In the genomic region with DNA sequence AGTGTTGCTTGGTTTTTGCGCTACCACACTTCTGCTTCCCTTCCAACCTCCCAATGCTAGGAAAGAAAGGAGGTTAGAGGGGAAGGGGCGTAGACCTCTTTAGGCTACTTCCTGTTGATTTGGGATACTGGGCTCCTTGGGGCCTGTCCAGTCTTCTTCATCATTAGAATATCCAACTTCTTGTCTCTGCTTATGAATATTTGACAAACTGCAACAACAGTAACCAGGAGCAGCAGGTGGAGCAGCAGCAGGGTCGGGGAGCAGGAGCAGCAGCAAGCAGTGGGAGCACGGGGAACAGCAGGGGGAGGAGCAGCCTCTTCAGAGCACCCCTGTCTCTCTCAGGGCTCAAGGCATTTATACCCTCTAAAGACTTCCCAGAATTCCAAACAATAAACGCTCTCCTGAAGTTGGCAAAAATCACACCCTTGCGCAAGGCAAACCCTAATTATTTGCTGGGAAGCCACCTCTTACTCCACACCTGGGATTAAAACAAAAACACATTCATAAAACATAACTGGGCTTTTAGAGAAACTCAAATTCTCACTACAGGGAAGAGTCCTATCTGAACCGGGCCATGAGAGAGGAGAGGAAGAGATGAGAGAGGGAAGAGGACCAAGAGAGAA, we compare ENCODE assay signal across 8 mouse cellular contexts. TPM values are rescaled to one million over a fixed set of nuclear protein-coding genes. Genes with fewer than 3 reads are reported as not detected.
A peak's percentile ranks its signal among the peaks of the same experiment; 100 is the strongest.
DNase-seq lines count a peak whose midpoint lies in the region; ATAC-seq lines count a peak whose summit lies in the region.
"Had no signal": no experiment of that assay in that cellular context is flagged by ENCODE, and none has a peak within 500 bp of the region (broad histone marks: within the 10 kb centered on the region; RNA-seq: fewer than 3 reads in every experiment).

No protein-coding gene starts in this region.

- no peaks in the 10 kb centered on the region for H3K27me3 ChIP-seq in megakaryocyte, embryonic 14.5 days (replicated peaks)
- H3K27me3 ChIP-seq in limb, embryonic 12.5 days = no peaks in the 10 kb centered on the region
- no peaks in the 10 kb centered on the region for H3K27me3 ChIP-seq in stomach, embryonic 16.5 days (ENCODE audit: control insufficient read depth, insufficient read depth, low read length)

- H3K9me3 ChIP-seq in megakaryocyte, embryonic 14.5 days = no peaks in the 10 kb centered on the region
- no peaks in the 10 kb centered on the region for H3K9me3 ChIP-seq in limb, embryonic 12.5 days
- no peaks in the 10 kb centered on the region for H3K9me3 ChIP-seq in stomach, embryonic 16.5 days (replicated peaks; ENCODE audit: control insufficient read depth, low read length)

- H3K4me1 ChIP-seq in megakaryocyte, embryonic 14.5 days = peaks cover 55% of the 10 kb centered on the region
- peaks cover 24% of the 10 kb centered on the region for H3K4me1 ChIP-seq in limb, embryonic 12.5 days (replicated peaks)
- H3K4me1 ChIP-seq in stomach, embryonic 16.5 days (ENCODE audit: control insufficient read depth, insufficient read depth, low read length) = peaks cover 26% of the 10 kb centered on the region

- H3K4me2 ChIP-seq in limb, embryonic 12.5 days = peak overlapping the region; percentile 86
- H3K4me2 ChIP-seq in stomach, embryonic 16.5 days (ENCODE audit: low read depth, low read length) = peak overlapping the region; percentile 92

- peak; percentile 74 for DNase-seq in fat pad, adult 2 months (ENCODE audit: extremely low read depth, low read depth, low spot score)
- DNase-seq in spleen, postnatal 36 days (ENCODE audit: low spot score in 2 of 2) = no peak
- DNase-seq: cerebellum, adult 2 months had no signal

- H3K27ac ChIP-seq in limb, embryonic 12.5 days = peak overlapping the region; percentile 94
- H3K27ac ChIP-seq in stomach, embryonic 16.5 days (ENCODE audit: low read length) = peak overlapping the region; percentile 98

- ATAC-seq in megakaryocyte, adult 5-6 weeks (ENCODE audit: poor library complexity, severe bottlenecking) = no peak
- no peak for ATAC-seq in limb, embryonic 12.5 days (ENCODE audit: insufficient number of reproducible peaks, insufficient read depth, low FRiP score, low TSS enrichment, low read depth)
- no peak for ATAC-seq in stomach, embryonic 16.5 days (ENCODE audit: insufficient read depth, low FRiP score)
- ATAC-seq in cerebellum, adult (ENCODE audit: insufficient number of reproducible peaks, low FRiP score, low TSS enrichment) = no peak

- 76% methylated on average over 7 of the region's 7 CpGs for WGBS in limb, embryonic 12.5 days
- 67% methylated on average over 7 of the region's 7 CpGs for WGBS in stomach, embryonic 16.5 days

- peaks cover 17% of the 10 kb centered on the region for H3K36me3 ChIP-seq in megakaryocyte, embryonic 14.5 days (replicated peaks; ENCODE audit: low read length)
- H3K36me3 ChIP-seq in limb, embryonic 12.5 days = peaks cover 12% of the 10 kb centered on the region
- 0 out of 2 replicates have a peak, but pooled peaks cover 5% of the 10 kb centered on the region for H3K36me3 ChIP-seq in stomach, embryonic 16.5 days (ENCODE audit: control insufficient read depth, insufficient read depth, low read length)

- H3K9ac ChIP-seq in limb, embryonic 12.5 days (replicated peaks) = peak overlapping the region; percentile 77
- peak overlapping the region; percentile 90 for H3K9ac ChIP-seq in stomach, embryonic 16.5 days (ENCODE audit: low read length)

- H3K4me3 ChIP-seq in megakaryocyte, embryonic 14.5 days (replicated peaks) = peak overlapping the region; percentile 98
- H3K4me3 ChIP-seq in limb, embryonic 12.5 days (replicated peaks) = peak overlapping the region; percentile 71
- peak overlapping the region; percentile 64 for H3K4me3 ChIP-seq in stomach, embryonic 16.5 days (replicated peaks; ENCODE audit: low read length)

RNA-seq across cellular contexts. Expression of gene Birc5, which starts 1.3 kb away (rescaled TPM):
- polyA plus RNA-seq in megakaryocyte, embryonic 14.5 days (2012; ENCODE audit: insufficient read depth, low replicate concordance) = 58.9 and 69.8 TPM in 2 replicates
- 220 and 258 TPM in 2 replicates for total RNA-seq in megakaryocyte, adult 5-6 weeks (2015)
- total RNA-seq in megakaryocyte, adult 5-6 weeks (2017) = 232 and 240 TPM in 2 replicates
- polyA plus RNA-seq in limb, embryonic 12.5 days (2016; fragmentation: Nextera tagmentation; extraction: Ambion mirVana) = 346 and 369 TPM in 2 replicates
- polyA plus RNA-seq in stomach, embryonic 16.5 days (2015; fragmentation: Nextera tagmentation; extraction: Ambion mirVana) = 230 and 247 TPM in 2 replicates

RNA-seq across cellular contexts. Expression of gene Tmem235, which starts 12.8 kb away (rescaled TPM):
- polyA plus RNA-seq in megakaryocyte, embryonic 14.5 days (2012; ENCODE audit: insufficient read depth, low replicate concordance) = 0.07 TPM in 1 of 2 replicates, not detected in the other
- not detected in 2 replicates for total RNA-seq in megakaryocyte, adult 5-6 weeks (2015)
- not detected in 2 replicates for total RNA-seq in megakaryocyte, adult 5-6 weeks (2017)
- not detected in 2 replicates for polyA plus RNA-seq in limb, embryonic 12.5 days (2016; fragmentation: Nextera tagmentation; extraction: Ambion mirVana)
- not detected in 2 replicates for polyA plus RNA-seq in stomach, embryonic 16.5 days (2015; fragmentation: Nextera tagmentation; extraction: Ambion mirVana)

RNA-seq across cellular contexts. Expression of gene Tk1, which starts 21.8 kb away (rescaled TPM):
- 12.9 and 17.2 TPM in 2 replicates for polyA plus RNA-seq in megakaryocyte, embryonic 14.5 days (2012; ENCODE audit: insufficient read depth, low replicate concordance)
- 126 and 127 TPM in 2 replicates for total RNA-seq in megakaryocyte, adult 5-6 weeks (2015)
- 60.0 and 73.7 TPM in 2 replicates for total RNA-seq in megakaryocyte, adult 5-6 weeks (2017)
- 136 and 143 TPM in 2 replicates for polyA plus RNA-seq in limb, embryonic 12.5 days (2016; fragmentation: Nextera tagmentation; extraction: Ambion mirVana)
- 120 and 128 TPM in 2 replicates for polyA plus RNA-seq in stomach, embryonic 16.5 days (2015; fragmentation: Nextera tagmentation; extraction: Ambion mirVana)

RNA-seq across cellular contexts. Expression of gene Afmid, which starts 22.0 kb away (rescaled TPM):
- polyA plus RNA-seq in megakaryocyte, embryonic 14.5 days (2012; ENCODE audit: insufficient read depth, low replicate concordance) = 1.8 and 2.6 TPM in 2 replicates
- total RNA-seq in megakaryocyte, adult 5-6 weeks (2015) = 2.4 and 3.0 TPM in 2 replicates
- 2.8 and 4.7 TPM in 2 replicates for total RNA-seq in megakaryocyte, adult 5-6 weeks (2017)
- polyA plus RNA-seq in limb, embryonic 12.5 days (2016; fragmentation: Nextera tagmentation; extraction: Ambion mirVana) = 3.5 and 4.2 TPM in 2 replicates
- polyA plus RNA-seq in stomach, embryonic 16.5 days (2015; fragmentation: Nextera tagmentation; extraction: Ambion mirVana) = 6.8 and 8.5 TPM in 2 replicates

RNA-seq across cellular contexts. Expression of gene Tha1, which starts 25.6 kb away (rescaled TPM):
- polyA plus RNA-seq in megakaryocyte, embryonic 14.5 days (2012; ENCODE audit: insufficient read depth, low replicate concordance) = 6.0 and 6.4 TPM in 2 replicates
- 1.4 and 1.8 TPM in 2 replicates for total RNA-seq in megakaryocyte, adult 5-6 weeks (2015)
- 0.89 and 1.1 TPM in 2 replicates for total RNA-seq in megakaryocyte, adult 5-6 weeks (2017)
- polyA plus RNA-seq in limb, embryonic 12.5 days (2016; fragmentation: Nextera tagmentation; extraction: Ambion mirVana) = 1.9 and 2.3 TPM in 2 replicates
- 6.8 and 8.2 TPM in 2 replicates for polyA plus RNA-seq in stomach, embryonic 16.5 days (2015; fragmentation: Nextera tagmentation; extraction: Ambion mirVana)
